Mouse (Mus musculus) small intestine, adult 2 months (tissue): ENCODE measurements around the gene Abca4. TPM values are rescaled to one million over a fixed set of nuclear protein-coding genes. Genes with fewer than 3 reads are reported as not detected.

ENCODE experiments used
- H3K27ac ChIP-seq: fragments of 200-500 bp; 2 replicates; pipeline ENCODE4 v1.5.1; 2012; ENCODE audit warnings: low read depth, low read length, control low read depth, inconsistent platforms; ENCODE audit not compliant: insufficient read depth
- H3K27me3 ChIP-seq: fragments of 200-500 bp; 2 replicates; pipeline ENCODE4 v1.6.1; 2012; ENCODE audit warnings: mild to moderate bottlenecking, moderate library complexity, low read length, inconsistent platforms; ENCODE audit not compliant: control insufficient read depth, insufficient read depth
- H3K36me3 ChIP-seq: fragments of 200-500 bp; 2 replicates; pipeline ENCODE4 v1.6.1; 2012; ENCODE audit warnings: mild to moderate bottlenecking, low read length, control low read depth, inconsistent platforms; ENCODE audit not compliant: control insufficient read depth, insufficient read depth
- H3K4me1 ChIP-seq: fragments of 200-500 bp; 2 replicates; pipeline ENCODE4 v1.6.1; 2012; ENCODE audit warnings: low read length, inconsistent platforms, mixed read lengths; ENCODE audit not compliant: control insufficient read depth, insufficient read depth, insufficient read length
- H3K4me3 ChIP-seq: fragments of 200-500 bp; 2 replicates; pipeline ENCODE4 v1.5.1; 2012; ENCODE audit warnings: low read depth, mild to moderate bottlenecking, control low read depth, inconsistent platforms, low read length, moderate library complexity
- CTCF ChIP-seq: fragments of 200-500 bp; IDR thresholded peaks from 2 replicates; pipeline ENCODE4 v1.5.1; 2012; ENCODE audit warnings: low read depth, mild to moderate bottlenecking, control low read depth, inconsistent platforms, low read length, moderate library complexity, mixed read lengths; ENCODE audit not compliant: insufficient replicate concordance, insufficient read length; ENCODE audit errors: extremely low read depth
- POLR2A ChIP-seq: fragments of 200-500 bp; IDR thresholded peaks from 2 replicates; pipeline ENCODE4 v1.6.1; 2012; ENCODE audit warnings: low read depth, mild to moderate bottlenecking, control low read depth, inconsistent platforms, low read length, moderate library complexity
- WGBS: fragments of 180-500 bp; shearing (Covaris S2); methylation state at CpG from one replicate; pipeline ENCODE4 v1.1.7; 2018; 5-methylcytosine and 5-hydroxymethylcytosine counted together
- polyA plus RNA-seq: library from polyadenylated mRNA; depleted of rRNA; stranded (reverse); fragments of >200 nt; gene quantifications from 2 replicates; pipeline ENCODE4 v1.2.3, GENCODE M21; 2012

Abca4 gene
- polyA plus RNA-seq, 1 experiment, result 0.05 TPM

- Histone ChIP-seq H3K36me3 (no peaks in the 10 kb centered on the region), H3K4me1 (0 out of 2 replicates have a peak, but pooled peaks cover 2% of the 10 kb centered on the region), H3K4me3 (no peak overlapping the region), H3K27me3 (no peaks in the 10 kb centered on the region), H3K27ac (no peak overlapping the region)
- no peak for TF ChIP-seq POLR2A
- no peak for TF ChIP-seq CTCF
- WGBS, result 77% methylated on average over 3 of the region's 3 CpGs
Observed at GRCm38 (mm10) chr3:122143432-122143831, 99.2 kb downstream of the Abca4 start.

DNA sequence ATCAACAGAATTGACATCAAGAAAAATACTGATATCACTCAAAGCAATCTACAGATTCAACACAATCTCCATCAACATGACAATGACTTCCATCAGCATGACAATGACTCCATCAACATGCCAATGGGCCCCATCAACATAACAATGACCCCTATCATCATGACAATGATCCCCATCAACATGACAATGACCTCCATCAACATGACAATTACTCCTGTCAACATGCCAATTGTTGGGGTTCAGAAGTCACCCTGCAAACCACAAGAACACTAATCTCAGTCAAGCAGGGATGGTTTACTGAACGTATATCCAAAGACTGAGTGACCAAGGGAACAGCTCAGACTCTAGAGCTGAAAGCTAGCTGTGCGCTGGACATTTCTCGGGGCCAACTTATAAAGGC is 101.2 kb downstream of the Abca4 start:
- no peaks in the 10 kb centered on the region for H3K27me3 ChIP-seq
- 0 out of 2 replicates have a peak, but pooled peaks cover 2% of the 10 kb centered on the region for H3K4me1 ChIP-seq
- H3K36me3 ChIP-seq, result no peaks in the 10 kb centered on the region
- TF ChIP-seq CTCF (no peak), POLR2A (no peak)
- no peak overlapping the region for H3K27ac ChIP-seq
- WGBS, result 93% methylated on average over 3 of the region's 3 CpGs
- H3K4me3 ChIP-seq, result no peak overlapping the region

DNA sequence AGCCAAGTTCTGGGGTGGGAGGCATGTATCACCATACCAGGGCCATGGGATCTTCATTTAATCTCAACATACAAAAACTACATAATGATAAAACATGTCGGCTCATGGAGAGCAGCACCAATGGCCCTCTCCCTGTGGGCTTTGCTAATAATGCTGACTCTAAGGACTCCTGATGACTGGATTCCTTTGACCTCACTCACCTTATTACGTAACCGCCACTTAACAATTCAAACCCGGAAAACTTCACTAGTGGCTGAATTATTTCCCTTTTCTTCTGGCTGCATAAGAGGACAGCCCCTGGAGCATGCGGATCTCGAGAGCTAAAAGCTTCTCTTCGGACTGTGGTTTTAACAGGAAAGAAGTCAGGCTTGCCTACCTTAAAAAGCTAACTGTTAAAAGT is 106.6 kb downstream of the Abca4 start:
- WGBS, result 54% methylated on average over 7 of the region's 7 CpGs
- Histone ChIP-seq H3K27ac (no peak overlapping the region), H3K4me1 (0 out of 2 replicates have a peak, but pooled peaks cover 2% of the 10 kb centered on the region), H3K4me3 (no peak overlapping the region), H3K27me3 (no peaks in the 10 kb centered on the region), H3K36me3 (no peaks in the 10 kb centered on the region)
- no peak for TF ChIP-seq POLR2A
- TF ChIP-seq CTCF, result no peak

- H3K4me1 ChIP-seq, result 0 out of 2 replicates have a peak, but pooled peaks cover 2% of the 10 kb centered on the region
- WGBS, result 53% methylated on average over 4 of the region's 4 CpGs
- no peak overlapping the region for H3K27ac ChIP-seq
- H3K27me3 ChIP-seq, result no peaks in the 10 kb centered on the region
- no peak overlapping the region for H3K4me3 ChIP-seq
- TF ChIP-seq POLR2A (no peak), CTCF (no peak)
- no peaks in the 10 kb centered on the region for H3K36me3 ChIP-seq
Observed at GRCm38 (mm10) chr3:122152431-122152830, 108.2 kb downstream of the Abca4 start.

DNA sequence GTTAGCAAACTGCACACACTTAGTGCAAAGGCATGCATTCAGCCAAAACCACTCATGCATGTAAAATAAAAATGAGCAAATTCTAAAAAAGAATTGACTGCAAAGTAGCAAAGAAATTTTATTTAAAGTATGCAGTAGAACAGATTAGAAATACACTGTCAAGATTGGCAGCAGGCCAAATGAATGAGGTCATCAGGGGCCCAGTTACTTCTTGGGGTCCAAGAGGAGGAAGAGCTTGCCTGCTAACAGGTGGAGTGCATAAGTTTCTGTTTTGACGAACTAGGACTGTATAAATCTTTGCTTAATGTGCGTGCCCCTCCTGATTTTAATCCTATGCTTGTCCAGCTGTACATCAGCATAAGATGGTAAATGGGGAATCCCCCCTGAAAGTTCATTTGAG is 109.8 kb downstream of the Abca4 start:
- no peak for TF ChIP-seq CTCF
- TF ChIP-seq POLR2A, result no peak
- Histone ChIP-seq H3K4me3 (no peak overlapping the region), H3K36me3 (no peaks in the 10 kb centered on the region), H3K27ac (no peak overlapping the region), H3K4me1 (peaks cover 3% of the 10 kb centered on the region; the same call in 1 of the 2 replicates), H3K27me3 (no peaks in the 10 kb centered on the region)
- WGBS, result 46% methylated on average over 2 of the region's 2 CpGs

DNA sequence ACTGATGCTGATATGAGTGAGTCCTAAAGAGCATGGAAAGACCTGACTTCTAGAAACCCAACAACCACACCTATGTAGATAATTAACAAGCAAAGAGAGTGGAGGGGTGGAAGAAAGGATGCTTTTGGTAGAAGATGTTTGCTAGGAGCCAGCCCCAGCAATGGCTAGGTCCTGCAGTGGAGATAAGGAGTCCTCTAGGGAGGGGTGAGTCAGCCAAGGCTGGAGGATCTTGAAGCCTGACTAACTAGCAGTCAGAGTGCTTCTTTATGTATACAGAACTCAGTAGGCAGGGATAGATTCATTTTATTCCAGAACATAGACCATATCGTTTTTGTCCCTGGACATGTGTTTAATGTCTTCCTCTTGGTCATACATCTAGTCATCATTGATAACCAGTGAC is 115.2 kb downstream of the Abca4 start:
- no peak overlapping the region for H3K27ac ChIP-seq
- peaks cover 3% of the 10 kb centered on the region; the same call in 1 of the 2 replicates for H3K4me1 ChIP-seq
- H3K36me3 ChIP-seq, result no peaks in the 10 kb centered on the region
- no peak overlapping the region for H3K4me3 ChIP-seq
- TF ChIP-seq POLR2A, result no peak
- no peak for TF ChIP-seq CTCF
- 81% methylated on average over 1 of the region's 1 CpGs for WGBS
- no peaks in the 10 kb centered on the region for H3K27me3 ChIP-seq

- Histone ChIP-seq H3K4me3 (no peak overlapping the region), H3K36me3 (no peaks in the 10 kb centered on the region), H3K27ac (no peak overlapping the region), H3K4me1 (no peaks in the 10 kb centered on the region), H3K27me3 (no peaks in the 10 kb centered on the region)
- TF ChIP-seq POLR2A, result no peak
- peak; percentile 87; the same call in 1 of the 2 replicates for TF ChIP-seq CTCF
- WGBS, result 39% methylated on average over 10 of the region's 10 CpGs
Observed at GRCm38 (mm10) chr3:122169616-122170178, 125.5 kb downstream of the Abca4 start.
